Mouse (Mus musculus) testis, adult 2 months (tissue): ENCODE data around the gene Gm11639.
A peak's percentile ranks its signal among the peaks of the same experiment; 100 is the strongest.

Source experiments
- CTCF ChIP-seq: fragments of 200-500 bp; IDR thresholded peaks from 2 replicates; pipeline ENCODE4 v1.5.1; 2012; ENCODE audit warnings: low read depth, mild to moderate bottlenecking, inconsistent platforms, low read length, moderate library complexity; ENCODE audit not compliant: control insufficient read depth, insufficient read depth, insufficient replicate concordance
- POLR2A ChIP-seq: fragments of 200-500 bp; IDR thresholded peaks from 2 replicates; pipeline ENCODE4 v1.6.1; 2012; ENCODE audit warnings: low read depth, mild to moderate bottlenecking, inconsistent platforms, low read length, moderate library complexity; ENCODE audit not compliant: control insufficient read depth

GRCm38 (mm10) chr11:104685548-104685947, at the start of gene Gm11639:
- no peak for TF ChIP-seq CTCF
- TF ChIP-seq POLR2A, result peak; percentile 95; the same call in 1 of the 2 replicates
